Mouse (Mus musculus): ENCODE measurements around the gene Olfr845.

The Olfr845 gene

DNA sequence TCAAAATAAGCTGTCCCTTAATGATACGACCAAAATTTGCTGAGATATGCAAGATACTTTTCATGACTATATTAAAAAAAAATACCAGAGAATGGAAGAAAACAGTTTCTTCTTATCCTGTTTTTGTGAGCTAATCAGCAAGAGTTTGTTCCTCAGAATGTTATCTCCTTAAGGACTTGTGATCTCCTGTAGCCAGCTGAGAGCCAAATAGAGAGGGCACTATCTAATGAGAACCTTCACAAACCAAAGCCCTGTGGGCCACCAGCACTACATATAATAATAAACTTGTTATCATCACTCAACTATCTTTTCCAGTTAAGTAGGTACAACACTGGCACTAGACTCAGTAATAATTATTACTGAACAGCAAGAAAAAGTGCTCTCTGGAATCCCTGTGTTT, at the start of gene Olfr845:
Gene Olfr845 (plus strand): TSS at position 301 of the 400 bp plus-strand sequence.
- TF ChIP-seq GATA4 (IDR thresholded peaks at IDR 0.05; ENCODE audit: insufficient replicate concordance, low read length) = no peak

DNA sequence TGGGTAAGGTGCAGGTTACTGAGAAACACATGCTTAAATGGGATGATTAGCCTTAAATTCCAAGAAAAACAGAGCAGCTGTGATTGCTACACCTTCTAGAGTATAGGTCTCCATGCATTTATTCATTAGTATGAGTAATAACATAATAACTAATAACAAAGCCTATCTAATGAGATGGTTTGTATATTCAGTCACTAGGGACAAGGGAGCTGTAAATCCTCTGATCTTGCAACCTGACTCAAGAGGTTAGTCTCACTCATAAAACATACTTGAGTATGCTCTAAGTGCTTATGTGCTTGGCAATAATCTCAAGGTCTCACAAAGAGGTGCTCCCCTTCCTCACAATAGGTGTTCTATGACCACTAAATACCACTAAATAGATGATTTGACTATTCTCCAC, 20.2 kb upstream of the Olfr845 start, which contains the start of gene Olfr844:
Gene Olfr844 (plus strand): TSS at position 301 of the 400 bp plus-strand sequence.
- no peak for TF ChIP-seq GATA4 (IDR thresholded peaks at IDR 0.05; ENCODE audit: insufficient replicate concordance, low read length)

DNA sequence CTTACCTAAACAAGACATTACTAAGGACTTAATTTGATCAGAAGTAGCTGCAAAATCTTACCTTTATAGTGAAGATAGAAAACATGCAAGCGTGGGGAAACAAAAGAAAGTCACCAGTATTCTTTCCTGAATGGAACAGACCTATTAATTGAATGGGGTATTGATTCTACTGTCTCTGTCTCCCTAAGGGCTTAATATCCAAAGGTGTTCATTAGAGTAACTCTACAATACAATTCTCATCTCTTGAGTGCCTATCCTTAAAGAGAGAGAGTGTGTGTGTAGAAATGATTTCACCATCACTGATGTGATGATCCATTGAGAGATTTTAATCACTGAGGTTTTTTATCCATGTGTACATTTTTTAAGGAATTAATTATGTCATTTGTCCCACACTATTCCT, 27.6 kb downstream of the Olfr845 start, which contains the start of gene Olfr846:
Gene Olfr846 (minus strand): TSS at position 101 of the 400 bp plus-strand sequence.
- no peak for TF ChIP-seq GATA4 (IDR thresholded peaks at IDR 0.05; ENCODE audit: insufficient replicate concordance, low read length)

DNA sequence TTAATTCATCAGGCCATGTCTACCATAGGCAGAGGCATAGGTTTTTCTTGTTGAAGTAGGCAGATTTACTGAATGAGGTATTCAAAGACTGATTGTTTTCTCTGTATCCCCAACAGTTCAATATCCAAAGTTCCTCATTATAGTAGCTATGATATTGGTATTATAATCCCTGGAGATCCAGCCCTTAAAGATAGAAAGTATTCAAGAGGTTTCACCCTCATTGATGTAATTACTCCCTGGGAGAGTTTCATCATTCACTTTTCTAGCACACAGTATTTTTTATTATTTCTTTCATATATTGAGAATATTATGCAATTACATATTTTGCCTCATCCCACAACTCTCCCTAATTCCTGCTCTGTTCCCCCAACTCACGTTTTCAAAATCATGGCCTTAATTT, 42.3 kb downstream of the Olfr845 start, which contains the start of gene Olfr847:
Gene Olfr847 (minus strand): TSS at position 101 of the 400 bp plus-strand sequence.
- TF ChIP-seq GATA4 (IDR thresholded peaks at IDR 0.05; ENCODE audit: insufficient replicate concordance, low read length) = no peak
